Mouse (Mus musculus) myocyte (in vitro differentiated cells): ENCODE data around the gene Olfr656. TPM values are rescaled to one million over a fixed set of nuclear protein-coding genes. Genes with fewer than 3 reads are reported as not detected.

ENCODE experiments used
- H3K27me3 ChIP-seq: one replicate; pipeline ENCODE4 v1.6.1; 2011; ENCODE audit not compliant: control insufficient read depth, insufficient read depth, insufficient read length
- H3K36me3 ChIP-seq: one replicate; pipeline ENCODE4 v1.6.1; 2011; ENCODE audit not compliant: control insufficient read depth, insufficient read depth
- H3K4me2 ChIP-seq: one replicate; pipeline ENCODE4 v1.6.1; 2011; ENCODE audit warnings: low read depth, control low read depth
- H3K4me3 ChIP-seq: one replicate; pipeline ENCODE4 v1.5.1; 2011; ENCODE audit warnings: mild to moderate bottlenecking, control low read depth, moderate library complexity
- H3K79me2 ChIP-seq: one replicate; pipeline ENCODE4 v1.6.1; 2011; ENCODE audit not compliant: control insufficient read depth, insufficient read depth
- H3ac ChIP-seq: one replicate; pipeline ENCODE4 v1.6.1; 2011; ENCODE audit not compliant: control insufficient read depth, insufficient read length
- CEBPB ChIP-seq: IDR thresholded peaks from 2 replicates; pipeline ENCODE4 v1.6.1; 2011; ENCODE audit warnings: mild to moderate bottlenecking, moderate library complexity; ENCODE audit not compliant: poor library complexity, insufficient read depth, severe bottlenecking
- E2F4 ChIP-seq: IDR thresholded peaks from one replicate; pipeline ENCODE4 v1.6.1; 2011; ENCODE audit warnings: mild to moderate bottlenecking, control low read depth, moderate library complexity; ENCODE audit not compliant: insufficient read depth
- MAX ChIP-seq: IDR thresholded peaks from one replicate; pipeline ENCODE4 v1.6.1; 2011; ENCODE audit warnings: low read depth, mild to moderate bottlenecking, control low read depth
- MYOD1 ChIP-seq, 3 experiments: IDR thresholded peaks; one replicate each; pipeline ENCODE4 v1.6.1; 2011; ENCODE audit warnings: control low read depth in 2 of 3, low read depth in 2 of 3, mild to moderate bottlenecking in 2 of 3, moderate library complexity in 1 of 3; ENCODE audit not compliant: insufficient read length in 2 of 3, control insufficient read depth in 1 of 3
- MYOG ChIP-seq, 3 experiments: IDR thresholded peaks; one replicate each; pipeline ENCODE4 v1.6.1; 2011; ENCODE audit warnings: control low read depth in 2 of 3, low read depth in 2 of 3, mild to moderate bottlenecking in 2 of 3; ENCODE audit not compliant: insufficient read length in 2 of 3, control insufficient read depth in 1 of 3, insufficient read depth in 1 of 3
- POLR2A ChIP-seq: IDR thresholded peaks from one replicate; pipeline ENCODE4 v1.6.1; 2011; ENCODE audit warnings: low read depth, mild to moderate bottlenecking, control low read depth, moderate library complexity; ENCODE audit not compliant: insufficient read length
- POLR2AphosphoS2 ChIP-seq: IDR thresholded peaks from one replicate; pipeline ENCODE4 v1.6.1; 2011; ENCODE audit warnings: low read depth, control low read depth; ENCODE audit not compliant: insufficient read length
- REST ChIP-seq: IDR thresholded peaks from one replicate; pipeline ENCODE4 v1.6.1; 2011; ENCODE audit warnings: mild to moderate bottlenecking, control low read depth, moderate library complexity; ENCODE audit not compliant: insufficient read depth, insufficient read length
- SRF ChIP-seq: IDR thresholded peaks from one replicate; pipeline ENCODE4 v1.6.1; 2011; ENCODE audit warnings: low read depth; ENCODE audit not compliant: control insufficient read depth, insufficient read length
- TCF12 ChIP-seq: IDR thresholded peaks from one replicate; pipeline ENCODE4 v1.6.1; 2011; ENCODE audit warnings: mild to moderate bottlenecking, control low read depth; ENCODE audit not compliant: poor library complexity, insufficient read depth, severe bottlenecking
- TCF3 ChIP-seq: IDR thresholded peaks from one replicate; pipeline ENCODE4 v1.6.1; 2011; ENCODE audit warnings: low read depth, control low read depth; ENCODE audit not compliant: insufficient read length
- USF1 ChIP-seq: IDR thresholded peaks from one replicate; pipeline ENCODE4 v1.6.1; 2011; ENCODE audit warnings: low read depth, mild to moderate bottlenecking, control low read depth, moderate library complexity
- polyA plus RNA-seq: library from polyadenylated mRNA; unstranded; fragments of >200 nt; fragmentation: generic; extraction: Trizol; gene quantifications from one replicate; pipeline ENCODE4 v1.2.1, GENCODE M21; 2012; ENCODE audit warnings: missing spikeins

The Olfr656 gene
- polyA plus RNA-seq, 1 experiment: not detected

- Histone ChIP-seq H3K27me3 (no peaks in the 10 kb centered on the region), H3K79me2 (no peaks in the 10 kb centered on the region), H3K36me3 (no peaks in the 10 kb centered on the region), H3K4me2 (no peak within 1 kb of the TSS), H3K4me3 (no peak within 1 kb of the TSS), H3ac (no peak within 1 kb of the TSS)
- TF ChIP-seq POLR2A (no peak), TCF12 (no peak), CEBPB (no peak), SRF (no peak), POLR2AphosphoS2 (no peak), MYOG (IDR thresholded peaks at IDR 0.05; ENCODE audit: control insufficient read depth in 1 of 3, insufficient read depth in 1 of 3, insufficient read length in 2 of 3, low read depth in 2 of 3) (no peak), REST (no peak), TCF3 (no peak), USF1 (no peak), MAX (no peak), MYOD1 (IDR thresholded peaks at IDR 0.05; ENCODE audit: control insufficient read depth in 1 of 3, insufficient read length in 2 of 3, low read depth in 2 of 3) (no peak), E2F4 (no peak)
Measured at GRCm38 (mm10) chr7:104646841-104647482, 33.2 kb downstream of the Olfr656 start, which contains the start of gene Olfr658. Olfr658 (minus strand) TSS chr7:104647305.

GRCm38 (mm10) chr7:104666453-104666852 lies 52.7 kb downstream of the Olfr656 start, which contains the start of gene Olfr659:
Olfr659 (plus strand) TSS chr7:104666753.
- H3K4me2 ChIP-seq: no peak within 1 kb of the TSS
- TF ChIP-seq MAX (no peak), CEBPB (no peak)
- H3K79me2 ChIP-seq: no peaks in the 10 kb centered on the region
- H3K36me3 ChIP-seq: no peaks in the 10 kb centered on the region
- no peaks in the 10 kb centered on the region for H3K27me3 ChIP-seq
- H3ac ChIP-seq: no peak within 1 kb of the TSS
- no peak within 1 kb of the TSS for H3K4me3 ChIP-seq

Other genes starting within 250 kb of the Olfr656 start
- not detected for gene Trim30b, start 244.1 kb upstream of the Olfr656 start, polyA plus RNA-seq
- gene Trim30c, start 213.1 kb upstream of the Olfr656 start, polyA plus RNA-seq: not detected
- 0.02 TPM for gene Trim30a, start 148.8 kb upstream of the Olfr656 start, polyA plus RNA-seq
- gene Trim30d, start 106.1 kb upstream of the Olfr656 start, polyA plus RNA-seq: not detected
- gene Olfr651, start 63.8 kb upstream of the Olfr656 start, polyA plus RNA-seq: not detected
- not detected for gene Olfr652, start 53.1 kb upstream of the Olfr656 start, polyA plus RNA-seq
- gene Olfr653, start 36.6 kb upstream of the Olfr656 start, polyA plus RNA-seq: not detected
- not detected for gene Olfr654, start 26.9 kb upstream of the Olfr656 start, polyA plus RNA-seq
- gene Olfr655, start 12.2 kb upstream of the Olfr656 start, polyA plus RNA-seq: not detected
- not detected for gene Olfr657, start 10.8 kb downstream of the Olfr656 start, polyA plus RNA-seq
- not detected for gene Olfr658, start 33.4 kb downstream of the Olfr656 start, polyA plus RNA-seq
- gene Olfr659, start 52.8 kb downstream of the Olfr656 start, polyA plus RNA-seq: not detected
- not detected for gene Olfr661, start 72.5 kb downstream of the Olfr656 start, polyA plus RNA-seq
- gene Usp17le, start 163.5 kb downstream of the Olfr656 start, polyA plus RNA-seq: 0.56 TPM
- gene Usp17lb, start 228.6 kb downstream of the Olfr656 start, polyA plus RNA-seq: 0.20 TPM
- 5.3 TPM for gene Usp17la, start 243.1 kb downstream of the Olfr656 start, polyA plus RNA-seq